Mouse (Mus musculus) CH12.LX (cell line): Measurements from ENCODE around the gene Ttc3. TPM values are rescaled to one million over a fixed set of nuclear protein-coding genes. Genes with fewer than 3 reads are reported as not detected.

Experiments used
- DNase-seq: peaks from one replicate; pipeline ENCODE4 v3.0.0-alpha.2; 2013; ENCODE audit errors: extremely low read depth
- H3K27ac ChIP-seq: 2 replicates; pipeline ENCODE4 v1.5.1; 2012; ENCODE audit warnings: low read depth, mild to moderate bottlenecking, control low read depth, moderate library complexity; ENCODE audit not compliant: insufficient read depth
- H3K27me3 ChIP-seq: replicated peaks from 2 replicates; pipeline ENCODE3; 2012; ENCODE audit warnings: inconsistent platforms
- H3K36me3 ChIP-seq, 2 experiments: replicated peaks in 1 of 2; 2 replicates each; pipeline versions ENCODE3 to v1.6.1; 2012; ENCODE audit warnings: inconsistent platforms in 1 of 2, low read length in 1 of 2, mild to moderate bottlenecking in 1 of 2, mixed read lengths in 1 of 2, moderate library complexity in 1 of 2; ENCODE audit not compliant: control insufficient read depth in 1 of 2, insufficient read depth in 1 of 2
- H3K4me1 ChIP-seq, 2 experiments: 2 replicates each; pipeline ENCODE4 v1.6.1; 2012; ENCODE audit warnings: inconsistent platforms in 1 of 2, moderate library complexity in 1 of 2; ENCODE audit not compliant: insufficient read depth in 2 of 2, control insufficient read depth in 1 of 2
- H3K4me2 ChIP-seq: 2 replicates; pipeline ENCODE4 v1.6.1; 2012; ENCODE audit warnings: low read depth, mild to moderate bottlenecking, control low read depth; ENCODE audit not compliant: poor library complexity, insufficient read depth, severe bottlenecking
- H3K4me3 ChIP-seq, 3 experiments: fragments of 150-350 bp in 1 of 3; sonication (generic) in 1 of 3; replicated peaks in 1 of 3; 2 replicates each; pipeline versions ENCODE3 to v1.5.1; 2011 to 2012; ENCODE audit warnings: low read depth in 2 of 3, low read length in 2 of 3, mild to moderate bottlenecking in 2 of 3, moderate library complexity in 2 of 3, control low read depth in 1 of 3, improper control_type of control experiment in 1 of 3, inconsistent platforms in 1 of 3, mixed read lengths in 1 of 3; ENCODE audit not compliant: poor library complexity in 1 of 3
- H3K79me2 ChIP-seq: replicated peaks from 2 replicates; pipeline ENCODE4 v1.6.1; 2012; ENCODE audit warnings: mild to moderate bottlenecking, moderate library complexity; ENCODE audit not compliant: control insufficient read depth, poor library complexity, insufficient read depth, severe bottlenecking; ENCODE audit errors: extremely low read depth
- H3K9ac ChIP-seq: 2 replicates; pipeline ENCODE4 v1.6.1; 2012; ENCODE audit warnings: low read depth, mild to moderate bottlenecking, control low read depth, moderate library complexity; ENCODE audit not compliant: insufficient read depth
- H3K9me3 ChIP-seq: replicated peaks from 2 replicates; pipeline ENCODE3; 2012; ENCODE audit warnings: low read length, inconsistent platforms, mixed read lengths
- CHD1 ChIP-seq: IDR thresholded peaks from 2 replicates; pipeline ENCODE4 v1.6.1; 2012; ENCODE audit warnings: low read depth, low read length, improper control_type of control experiment, inconsistent platforms
- CTCF ChIP-seq, 2 experiments: IDR thresholded peaks in 1 of 2; conservative IDR thresholded peaks in 1 of 2; 2 replicates each; pipeline ENCODE4 v1.5.1; 2011 to 2012; ENCODE audit warnings: low read depth in 2 of 2, low read length in 2 of 2, improper control_type of control experiment in 1 of 2, inconsistent platforms in 1 of 2, mild to moderate bottlenecking in 1 of 2, moderate library complexity in 1 of 2
- E2F4 ChIP-seq: IDR thresholded peaks from 2 replicates; pipeline ENCODE4 v1.6.1; 2011; ENCODE audit warnings: low read depth, low read length, improper control_type of control experiment; ENCODE audit not compliant: insufficient replicate concordance
- ELF1 ChIP-seq: IDR thresholded peaks from 2 replicates; pipeline ENCODE4 v1.6.1; 2014; ENCODE audit warnings: low read depth, mild to moderate bottlenecking, inconsistent platforms, low read length, improper control_type of control experiment
- EP300 ChIP-seq: IDR thresholded peaks from 2 replicates; pipeline ENCODE4 v1.6.1; 2011; ENCODE audit warnings: low read length, improper control_type of control experiment
- HCFC1 ChIP-seq: IDR thresholded peaks from 2 replicates; pipeline ENCODE4 v1.6.1; 2012; ENCODE audit warnings: low read depth, mild to moderate bottlenecking, inconsistent platforms, low read length, improper control_type of control experiment
- JUN ChIP-seq: IDR thresholded peaks from 2 replicates; pipeline ENCODE4 v1.6.1; 2011; ENCODE audit warnings: low read depth, mild to moderate bottlenecking, low read length, improper control_type of control experiment, moderate library complexity; ENCODE audit not compliant: insufficient read depth
- KAT2A ChIP-seq: IDR thresholded peaks from 2 replicates; pipeline ENCODE4 v1.6.1; 2012; ENCODE audit warnings: low read length, improper control_type of control experiment, inconsistent platforms; ENCODE audit not compliant: insufficient replicate concordance
- MAFK ChIP-seq: IDR thresholded peaks from 2 replicates; pipeline ENCODE4 v1.6.1; 2011; ENCODE audit warnings: low read length, improper control_type of control experiment; ENCODE audit not compliant: insufficient replicate concordance
- MEF2A ChIP-seq: IDR thresholded peaks from 2 replicates; pipeline ENCODE4 v1.6.1; 2014; ENCODE audit warnings: low read depth, mild to moderate bottlenecking, inconsistent platforms, low read length, improper control_type of control experiment, borderline replicate concordance
- NRF1 ChIP-seq: IDR thresholded peaks from 2 replicates; pipeline ENCODE4 v1.6.1; 2014; ENCODE audit warnings: low read depth, mild to moderate bottlenecking, inconsistent platforms, low read length, improper control_type of control experiment, moderate library complexity
- PAX5 ChIP-seq: IDR thresholded peaks from 2 replicates; pipeline ENCODE4 v1.6.1; 2012; ENCODE audit warnings: low read length, inconsistent platforms, mixed read lengths
- RAD21 ChIP-seq: IDR thresholded peaks from 2 replicates; pipeline ENCODE4 v1.6.1; 2011; ENCODE audit warnings: low read depth, mild to moderate bottlenecking, low read length, improper control_type of control experiment, moderate library complexity
- SIN3A ChIP-seq: IDR thresholded peaks from 2 replicates; pipeline ENCODE4 v1.6.1; 2012; ENCODE audit warnings: low read length, improper control_type of control experiment, inconsistent platforms
- SMC3 ChIP-seq: IDR thresholded peaks from 2 replicates; pipeline ENCODE4 v1.6.1; 2011; ENCODE audit warnings: low read depth, low read length, improper control_type of control experiment
- USF1 ChIP-seq: IDR thresholded peaks from 2 replicates; pipeline ENCODE4 v1.6.1; 2014; ENCODE audit warnings: low read depth, mild to moderate bottlenecking, inconsistent platforms, low read length, improper control_type of control experiment
- ZC3H11A ChIP-seq: IDR thresholded peaks from 2 replicates; pipeline ENCODE4 v1.6.1; 2012; ENCODE audit warnings: low read depth, mild to moderate bottlenecking, inconsistent platforms, low read length, improper control_type of control experiment
- ZMIZ1 ChIP-seq: IDR thresholded peaks from 2 replicates; pipeline ENCODE4 v1.6.1; 2012; ENCODE audit warnings: low read depth, mild to moderate bottlenecking, inconsistent platforms, low read length, improper control_type of control experiment
- dilution Hi-C: fragments of 300-500 bp; cut with MboI; formaldehyde crosslinking; loops from 2 replicates; pipeline ENCODE4 v1.14.3; 2020; ENCODE audit warnings: low sequenced_read_pairs; ENCODE audit not compliant: extremely low pct_unique_long_range_greater_than_20kb, extremely low pct_ligation_motif_present
- in situ Hi-C: fragments of 300-500 bp; cut with MboI; formaldehyde crosslinking; loops from 3 replicates; pipeline ENCODE4 v1.14.3; 2019; ENCODE audit warnings: low sequenced_read_pairs, low pct_ligation_motif_present, low pct_unique_long_range_greater_than_20kb, mixed read lengths
- polyA plus RNA-seq: library from polyadenylated mRNA; unstranded; fragments of >175 nt; gene quantifications from 2 replicates; pipeline ENCODE4 v1.2.1, GENCODE M21; 2012; ENCODE audit warnings: low read depth; ENCODE audit not compliant: insufficient read length
- total RNA-seq, 2 experiments: library from RNA; depleted of rRNA; stranded (reverse); fragments of 300-350 nt in 1 of 2; fragments of >200 nt in 1 of 2; gene quantifications; 2 replicates each; pipeline ENCODE4 v1.2.3; 2012 to 2014

Ttc3 gene
- total and polyA plus RNA-seq, 3 experiments = 59.0 to 74.5 (median 73.4) TPM

GRCm38 (mm10) chr16:94452768-94453167 is 82.3 kb downstream of the Ttc3 start:
- peaks cover 64 to 95% of the 10 kb centered on the region in 2 experiments for H3K36me3 ChIP-seq

GRCm38 (mm10) chr16:94454146-94454545 is 83.7 kb downstream of the Ttc3 start:
- H3K27me3 ChIP-seq = no peaks in the 10 kb centered on the region
- H3K79me2 ChIP-seq = no peaks in the 10 kb centered on the region
- TF ChIP-seq ZMIZ1 (no peak), MAFK (no peak), CTCF (conservative IDR thresholded peaks at IDR 0.05 in 1 of 2, IDR thresholded peaks at IDR 0.05 in 1 of 2; ENCODE audit: low read depth in 2 of 2, low read length in 2 of 2) (no peak), CHD1 (no peak), ZC3H11A (no peak), PAX5 (no peak), EP300 (no peak), RAD21 (no peak), E2F4 (no peak), HCFC1 (no peak), NRF1 (no peak)
- dilution Hi-C loops = no loop called here
- no peak for DNase-seq
- in situ Hi-C loops = no loop called here
- H3K4me2 ChIP-seq = no peak overlapping the region
- peaks cover 0 to 11% of the 10 kb centered on the region in 2 experiments; a peak in 1 of 4 replicates for H3K4me1 ChIP-seq
- H3K27ac ChIP-seq = no peak overlapping the region
- no peaks in the 10 kb centered on the region for H3K9me3 ChIP-seq
- H3K9ac ChIP-seq = no peak overlapping the region
- peaks cover 67 to 95% of the 10 kb centered on the region in 2 experiments for H3K36me3 ChIP-seq
- no peak overlapping the region for H3K4me3 ChIP-seq

More at GRCm38 (mm10) chr16:94452768-94453167, 82.3 kb downstream of the Ttc3 start:
- no peak for DNase-seq
- in situ Hi-C loops (no loop called here), dilution Hi-C loops (no loop called here)
- H3K4me3 ChIP-seq = no peak overlapping the region
- no peaks in the 10 kb centered on the region for H3K79me2 ChIP-seq
- H3K4me2 ChIP-seq = no peak overlapping the region
- H3K27ac ChIP-seq = no peak overlapping the region
- H3K9me3 ChIP-seq = no peaks in the 10 kb centered on the region
- no peaks in the 10 kb centered on the region for H3K27me3 ChIP-seq
- H3K9ac ChIP-seq = no peak overlapping the region
- TF ChIP-seq MEF2A (no peak), PAX5 (no peak), EP300 (no peak), USF1 (no peak), KAT2A (no peak), E2F4 (no peak), SIN3A (no peak), SMC3 (no peak), ELF1 (no peak), JUN (no peak)
- TF ChIP-seq, all 38 proteins: peak for 0
- peaks cover 0 to 8% of the 10 kb centered on the region in 2 experiments; a peak in 1 of 4 replicates for H3K4me1 ChIP-seq
